Mouse (Mus musculus) limb, embryonic 15.5 days (tissue): ENCODE measurements at regions not wholly inside any gene's neighbourhood (a gene's known extent, or its start where the extent isn't known, plus 50 kb on each side); places are given as distances from the start of the nearest gene placed in this dataset.

Experiments used
- ATAC-seq: fragments of 200-750 bp; cut with Nextera tagmentation; 2 replicates; pipeline ENCODE4 v1.8.0; 2017; ENCODE audit warnings: low read depth, moderate TSS enrichment; ENCODE audit not compliant: insufficient number of reproducible peaks, low FRiP score, low TSS enrichment
- H3K27ac ChIP-seq: fragments of 300-500 bp; sonication (generic); 2 replicates; pipeline ENCODE4 v1.5.1; 2015; ENCODE audit warnings: moderate library complexity, mild to moderate bottlenecking, inconsistent platforms
- H3K27me3 ChIP-seq: fragments of 300-500 bp; sonication (generic); 2 replicates; pipeline ENCODE4 v1.6.1; 2015; ENCODE audit warnings: inconsistent platforms
- H3K36me3 ChIP-seq: fragments of 300-500 bp; sonication (generic); 2 replicates; pipeline ENCODE4 v1.6.1; 2015; ENCODE audit warnings: inconsistent platforms
- H3K4me1 ChIP-seq: fragments of 300-500 bp; sonication (generic); 2 replicates; pipeline ENCODE4 v1.6.1; 2015; ENCODE audit warnings: inconsistent platforms
- H3K4me2 ChIP-seq: fragments of 300-500 bp; sonication (generic); 2 replicates; pipeline ENCODE4 v1.6.1; 2015; ENCODE audit warnings: mild to moderate bottlenecking, inconsistent platforms
- H3K4me3 ChIP-seq: fragments of 300-500 bp; sonication (generic); 2 replicates; pipeline ENCODE4 v1.5.1; 2015; ENCODE audit warnings: mild to moderate bottlenecking, inconsistent platforms
- H3K9ac ChIP-seq: fragments of 300-500 bp; sonication (generic); 2 replicates; pipeline ENCODE4 v1.6.1; 2015; ENCODE audit warnings: inconsistent platforms
- H3K9me3 ChIP-seq: fragments of 300-500 bp; sonication (generic); 2 replicates; pipeline ENCODE4 v1.6.1; 2016; ENCODE audit warnings: inconsistent platforms
- WGBS: fragments of 180-500 bp; shearing (Covaris S2); methylation state at CpG from one replicate; pipeline ENCODE4 v1.1.7; 2015; 5-methylcytosine and 5-hydroxymethylcytosine counted together

- 50% methylated on average over 3 of the region's 3 CpGs for WGBS
- H3K4me3 ChIP-seq: no peak overlapping the region
- no peak overlapping the region for H3K9ac ChIP-seq
- no peaks in the 10 kb centered on the region for H3K9me3 ChIP-seq
- no peak overlapping the region for H3K4me2 ChIP-seq
- H3K27ac ChIP-seq: no peak overlapping the region
- no peak for ATAC-seq
- peaks cover 17% of the 10 kb centered on the region; the same call in 1 of the 2 replicates for H3K4me1 ChIP-seq
- no peaks in the 10 kb centered on the region for H3K36me3 ChIP-seq
- no peaks in the 10 kb centered on the region for H3K27me3 ChIP-seq
Measured at GRCm38 (mm10) chr2:106424974-106425373, 268.1 kb upstream of the Mpped2 start.

- ATAC-seq: no peak
- H3K36me3 ChIP-seq: no peaks in the 10 kb centered on the region
- H3K4me3 ChIP-seq: no peak overlapping the region
- WGBS: 44% methylated on average over 4 of the region's 4 CpGs
- H3K27me3 ChIP-seq: no peaks in the 10 kb centered on the region
- no peak overlapping the region for H3K27ac ChIP-seq
- H3K9me3 ChIP-seq: no peaks in the 10 kb centered on the region
- peaks cover 17% of the 10 kb centered on the region; the same call in 1 of the 2 replicates for H3K4me1 ChIP-seq
- H3K4me2 ChIP-seq: no peak overlapping the region
- no peak overlapping the region for H3K9ac ChIP-seq
Measured at GRCm38 (mm10) chr2:106425451-106425881, 267.6 kb upstream of the Mpped2 start.

- H3K36me3 ChIP-seq: no peaks in the 10 kb centered on the region
Measured at GRCm38 (mm10) chr2:106426010-106426409, 267.1 kb upstream of the Mpped2 start.

GRCm38 (mm10) chr2:106427237-106427636 lies 265.8 kb upstream of the Mpped2 start:
- Histone ChIP-seq H3K9ac (0 out of 2 replicates have a peak overlapping the region, but pooled peaks have one; percentile 7), H3K9me3 (no peaks in the 10 kb centered on the region), H3K27ac (no peak overlapping the region), H3K36me3 (no peaks in the 10 kb centered on the region), H3K27me3 (no peaks in the 10 kb centered on the region), H3K4me3 (no peak overlapping the region), H3K4me2 (no peak overlapping the region), H3K4me1 (peaks cover 27% of the 10 kb centered on the region; the same call in 1 of the 2 replicates)
- ATAC-seq: no peak
- 37% methylated on average over 7 of the region's 7 CpGs for WGBS

More at GRCm38 (mm10) chr2:106426010-106426409, 267.1 kb upstream of the Mpped2 start:
- Histone ChIP-seq H3K27ac (no peak overlapping the region), H3K4me1 (peaks cover 17% of the 10 kb centered on the region; the same call in 1 of the 2 replicates), H3K9ac (no peak overlapping the region), H3K27me3 (no peaks in the 10 kb centered on the region), H3K9me3 (no peaks in the 10 kb centered on the region), H3K4me2 (no peak overlapping the region), H3K4me3 (no peak overlapping the region)
- no peak for ATAC-seq
- 95% methylated on average over 1 of the region's 1 CpGs for WGBS

DNA sequence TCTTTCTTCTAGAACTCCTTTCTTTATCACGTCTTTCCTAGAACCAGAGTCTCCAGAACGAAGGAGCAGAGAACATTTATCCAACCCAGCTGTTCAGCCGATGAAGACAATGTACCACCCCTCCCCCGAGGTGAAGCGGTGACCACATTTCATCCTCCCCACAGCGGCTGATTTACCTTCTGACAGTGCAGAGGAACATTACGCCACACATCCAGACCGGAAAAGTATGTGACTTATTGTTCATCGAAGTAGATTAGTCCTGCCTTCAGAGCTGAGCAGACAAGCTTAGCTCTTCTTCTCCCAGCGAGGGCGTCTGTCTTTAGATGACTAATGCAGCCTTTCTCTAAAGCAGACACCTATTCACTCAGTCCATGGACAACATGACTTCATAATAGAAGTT lies 264.2 kb upstream of the Mpped2 start:
- Histone ChIP-seq H3K27me3 (no peaks in the 10 kb centered on the region), H3K9me3 (no peaks in the 10 kb centered on the region), H3K27ac (no peak overlapping the region), H3K4me2 (no peak overlapping the region), H3K4me3 (no peak overlapping the region), H3K9ac (no peak overlapping the region), H3K4me1 (peaks cover 27% of the 10 kb centered on the region; the same call in 1 of the 2 replicates), H3K36me3 (no peaks in the 10 kb centered on the region)
- WGBS: 37% methylated on average over 11 of the region's 11 CpGs
- no peak for ATAC-seq

- WGBS: 26% methylated on average over 8 of the region's 8 CpGs
- Histone ChIP-seq H3K27ac (no peak overlapping the region), H3K27me3 (no peaks in the 10 kb centered on the region), H3K4me1 (peaks cover 18% of the 10 kb centered on the region; the same call in 1 of the 2 replicates), H3K4me3 (no peak overlapping the region), H3K36me3 (no peaks in the 10 kb centered on the region), H3K4me2 (peak overlapping the region; percentile 22; the same call in 1 of the 2 replicates), H3K9me3 (no peaks in the 10 kb centered on the region), H3K9ac (no peak overlapping the region)
- ATAC-seq: no peak
Measured at GRCm38 (mm10) chr2:106431141-106431540, 261.9 kb upstream of the Mpped2 start.

DNA sequence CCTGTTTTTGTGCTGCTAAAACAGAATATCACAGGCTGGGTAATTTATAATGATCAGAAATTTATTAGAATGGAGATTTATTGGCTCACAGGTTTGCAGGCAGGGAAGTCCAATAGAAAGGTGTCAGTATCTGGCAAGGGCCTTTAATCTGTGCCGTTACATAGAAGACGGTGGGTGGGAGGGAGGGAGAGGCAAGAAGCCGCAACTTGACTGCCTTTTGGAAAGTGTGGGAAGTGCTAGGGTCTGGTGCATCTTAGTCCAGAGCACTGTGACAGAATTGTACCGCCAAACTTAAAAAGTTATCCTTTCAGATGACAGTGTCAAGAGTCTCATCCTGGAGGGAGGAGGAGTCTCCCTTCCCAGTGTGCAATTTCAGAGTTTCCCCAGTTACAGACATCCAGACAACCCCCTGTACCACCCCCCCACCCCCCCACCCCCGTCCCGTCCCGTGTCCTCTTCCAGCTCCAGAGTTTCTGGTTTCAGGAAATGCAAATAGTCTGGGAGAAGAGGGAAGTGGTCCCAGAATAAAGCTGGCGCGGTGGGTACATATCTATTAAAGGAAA lies 261.4 kb upstream of the Mpped2 start:
- no peaks in the 10 kb centered on the region for H3K9me3 ChIP-seq
- no peak overlapping the region for H3K4me3 ChIP-seq
- H3K36me3 ChIP-seq: no peaks in the 10 kb centered on the region
- no peak for ATAC-seq
- WGBS: 18% methylated on average over 9 of the region's 9 CpGs
- peaks cover 18% of the 10 kb centered on the region; the same call in 1 of the 2 replicates for H3K4me1 ChIP-seq
- H3K4me2 ChIP-seq: peak overlapping the region; percentile 22; the same call in 1 of the 2 replicates
- no peak overlapping the region for H3K27ac ChIP-seq
- no peak overlapping the region for H3K9ac ChIP-seq
- H3K27me3 ChIP-seq: no peaks in the 10 kb centered on the region

- no peak overlapping the region for H3K9ac ChIP-seq
- peaks cover 10% of the 10 kb centered on the region; the same call in 1 of the 2 replicates for H3K4me1 ChIP-seq
- WGBS: 79% methylated on average over 2 of the region's 2 CpGs
Measured at GRCm38 (mm10) chr2:106436136-106436535, 256.9 kb upstream of the Mpped2 start.

DNA sequence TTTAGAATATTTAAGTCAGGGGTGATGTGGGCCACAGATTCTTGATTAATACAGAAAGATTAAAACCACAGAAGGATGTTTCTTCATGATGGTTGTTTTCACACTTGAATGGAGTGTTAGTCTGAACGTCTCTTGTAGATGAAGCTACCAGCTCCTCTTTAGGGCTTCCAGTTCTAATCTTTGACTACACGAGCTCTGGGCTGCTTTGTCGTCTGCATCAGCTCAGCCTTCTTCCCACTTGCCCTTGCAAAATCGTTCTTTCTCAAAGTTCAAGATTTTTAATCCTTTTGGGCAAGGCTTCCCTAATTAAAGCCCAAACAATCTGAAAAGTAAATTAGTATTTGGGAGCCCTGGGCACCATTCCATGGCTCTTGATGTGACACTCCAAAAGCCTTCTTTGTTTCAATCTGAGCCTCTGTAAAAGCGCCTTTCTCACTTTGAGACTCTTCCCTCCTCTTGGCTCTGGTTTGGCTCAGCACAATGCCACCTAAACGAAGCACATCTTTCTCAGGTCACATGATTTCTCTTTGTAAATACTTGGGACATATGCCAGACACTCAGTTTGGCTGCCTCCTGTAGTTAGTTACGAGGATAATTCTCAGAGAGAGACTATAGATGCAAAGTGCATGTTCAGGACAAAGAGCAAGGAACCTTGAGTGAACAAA lies 238.6 kb upstream of the Mpped2 start:
- Histone ChIP-seq H3K4me2 (no peak overlapping the region), H3K9me3 (no peaks in the 10 kb centered on the region), H3K4me3 (no peak overlapping the region), H3K36me3 (no peaks in the 10 kb centered on the region), H3K9ac (no peak overlapping the region), H3K27me3 (no peaks in the 10 kb centered on the region), H3K27ac (no peak overlapping the region), H3K4me1 (no peaks in the 10 kb centered on the region)
- WGBS: 74% methylated on average over 7 of the region's 7 CpGs
- ATAC-seq: no peak

More at GRCm38 (mm10) chr2:106436136-106436535, 256.9 kb upstream of the Mpped2 start:
- H3K36me3 ChIP-seq: no peaks in the 10 kb centered on the region
- H3K27ac ChIP-seq: no peak overlapping the region
- ATAC-seq: no peak
- H3K4me2 ChIP-seq: no peak overlapping the region
- H3K9me3 ChIP-seq: no peaks in the 10 kb centered on the region
- no peak overlapping the region for H3K4me3 ChIP-seq
- H3K27me3 ChIP-seq: no peaks in the 10 kb centered on the region

DNA sequence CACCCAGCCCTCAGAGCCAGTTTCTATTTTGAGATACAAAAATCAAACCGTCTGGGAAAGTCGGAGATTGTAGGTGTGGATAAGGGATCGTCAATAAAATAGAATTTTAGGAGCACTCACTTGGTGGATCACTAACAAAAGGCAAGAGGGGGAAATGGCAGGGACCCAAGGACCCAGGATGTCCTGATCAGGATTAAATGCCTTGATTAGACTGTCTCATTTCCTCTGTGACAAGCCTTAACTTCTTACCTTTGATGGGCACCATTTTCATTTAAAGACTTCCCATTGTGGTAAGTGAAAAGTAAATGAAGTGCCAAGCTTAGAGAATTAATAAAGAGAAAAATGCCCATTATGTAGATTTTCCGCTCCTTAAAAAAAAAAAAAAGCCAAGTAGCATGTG lies 238.0 kb upstream of the Mpped2 start:
- Histone ChIP-seq H3K9me3 (no peaks in the 10 kb centered on the region), H3K27ac (no peak overlapping the region), H3K4me3 (no peak overlapping the region), H3K4me2 (no peak overlapping the region), H3K4me1 (no peaks in the 10 kb centered on the region), H3K36me3 (no peaks in the 10 kb centered on the region), H3K27me3 (no peaks in the 10 kb centered on the region), H3K9ac (no peak overlapping the region)
- no peak for ATAC-seq
- WGBS: 77% methylated on average over 4 of the region's 4 CpGs

DNA sequence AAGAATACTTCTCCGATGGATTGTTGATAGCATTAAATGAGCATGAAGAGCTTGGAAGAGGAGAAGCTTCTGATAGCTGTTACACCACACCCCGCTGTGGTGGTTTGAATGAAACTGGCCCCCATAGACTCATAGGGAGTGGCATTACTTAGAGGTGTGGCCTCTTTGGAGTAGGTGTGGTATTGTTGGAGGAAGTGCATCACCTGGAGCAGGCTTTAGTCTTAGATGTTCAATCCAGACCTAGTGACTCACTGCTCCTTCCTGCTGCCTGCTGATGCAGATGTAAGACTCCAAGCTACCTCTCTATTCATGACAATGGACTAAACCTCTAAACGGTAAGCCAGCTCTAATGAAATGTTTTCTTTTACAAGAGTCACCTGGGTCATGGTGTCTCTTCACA lies 237.1 kb upstream of the Mpped2 start:
- no peaks in the 10 kb centered on the region for H3K9me3 ChIP-seq
- 74% methylated on average over 3 of the region's 3 CpGs for WGBS

GRCm38 (mm10) chr2:106458003-106458402 lies 235.1 kb upstream of the Mpped2 start:
- WGBS: 47% methylated on average over 5 of the region's 5 CpGs
- H3K9me3 ChIP-seq: no peaks in the 10 kb centered on the region
- no peak for ATAC-seq
- H3K4me2 ChIP-seq: no peak overlapping the region
- H3K36me3 ChIP-seq: no peaks in the 10 kb centered on the region
- H3K9ac ChIP-seq: no peak overlapping the region
- H3K27ac ChIP-seq: no peak overlapping the region
- no peaks in the 10 kb centered on the region; the same call in 1 of the 2 replicates for H3K27me3 ChIP-seq
- H3K4me3 ChIP-seq: no peak overlapping the region
- peaks cover 10% of the 10 kb centered on the region; the same call in 1 of the 2 replicates for H3K4me1 ChIP-seq

More for the DNA sequence above, 237.1 kb upstream of the Mpped2 start:
- Histone ChIP-seq H3K4me1 (0 out of 2 replicates have a peak, but pooled peaks cover 1% of the 10 kb centered on the region), H3K9ac (no peak overlapping the region), H3K4me3 (no peak overlapping the region), H3K36me3 (no peaks in the 10 kb centered on the region), H3K27me3 (no peaks in the 10 kb centered on the region), H3K27ac (no peak overlapping the region), H3K4me2 (no peak overlapping the region)
- ATAC-seq: no peak
